Mouse (Mus musculus) embryonic fibroblast, embryonic 13.5 days (primary cell): ENCODE results near the gene Ostf1. TPM values are rescaled to one million over a fixed set of nuclear protein-coding genes. Genes with fewer than 3 reads are reported as not detected.
"Not testable (repeated sequence)": the region's sequence is repeated elsewhere in the genome, so short reads cannot be mapped to it uniquely, and the experiment has no call there.

Experiments used
- H3K27ac ChIP-seq: 2 replicates; pipeline ENCODE4 v1.5.1; 2012; ENCODE audit warnings: low read length, control low read depth, inconsistent platforms; ENCODE audit not compliant: insufficient read depth
- H3K4me1 ChIP-seq: 2 replicates; pipeline ENCODE4 v1.6.1; 2011; ENCODE audit warnings: low read length; ENCODE audit not compliant: control insufficient read depth, insufficient read depth
- H3K4me3 ChIP-seq: 2 replicates; pipeline ENCODE4 v1.5.1; 2011; ENCODE audit warnings: mild to moderate bottlenecking, control low read depth, low read length; ENCODE audit not compliant: insufficient read depth
- CTCF ChIP-seq: IDR thresholded peaks from 2 replicates; pipeline ENCODE4 v1.5.1; 2011; ENCODE audit warnings: mild to moderate bottlenecking, control low read depth, low read length, moderate library complexity, borderline replicate concordance; ENCODE audit not compliant: insufficient read depth
- POLR2A ChIP-seq: IDR thresholded peaks from 2 replicates; pipeline ENCODE4 v1.6.1; 2011; ENCODE audit warnings: low read depth, mild to moderate bottlenecking, control low read depth, low read length, moderate library complexity
- polyA plus RNA-seq: library from polyadenylated mRNA; stranded (reverse); fragments of >200 nt; gene quantifications from 2 replicates; pipeline ENCODE4 v1.2.4, GENCODE M21; 2011; ENCODE audit warnings: low read depth; ENCODE audit not compliant: missing spikeins, insufficient read length

Ostf1 gene
- polyA plus RNA-seq, 1 experiment = 109 TPM

DNA sequence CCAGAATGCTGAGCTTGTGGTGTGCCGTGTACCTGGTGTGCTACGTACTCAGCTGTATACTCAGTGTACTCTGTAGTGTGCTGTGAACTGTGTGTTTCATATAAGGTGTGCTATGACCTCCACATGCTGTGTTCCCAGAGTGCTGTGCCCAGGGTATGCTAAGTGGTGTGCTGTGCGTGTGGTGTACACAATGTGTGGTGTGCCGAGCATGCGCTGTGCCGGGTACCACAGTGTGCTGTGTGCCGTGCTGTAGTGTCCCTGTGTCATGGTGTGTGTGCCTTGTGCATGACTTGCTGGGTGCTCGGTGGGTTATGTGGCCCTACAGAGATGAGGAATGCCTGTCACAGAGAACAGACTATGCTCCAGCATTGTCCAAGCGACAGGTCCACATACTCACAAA is 31.0 kb downstream of the Ostf1 start:
- Histone ChIP-seq H3K27ac (no peak overlapping the region), H3K4me3 (no peak overlapping the region), H3K4me1 (peaks cover 8% of the 10 kb centered on the region)
- 0 out of 2 replicates have a peak, but pooled peaks have one; percentile 7 for TF ChIP-seq CTCF
- no peak for TF ChIP-seq POLR2A

- no peak overlapping the region for H3K4me3 ChIP-seq
- peaks cover 8% of the 10 kb centered on the region for H3K4me1 ChIP-seq
- TF ChIP-seq POLR2A = no peak
- no peak for TF ChIP-seq CTCF
- H3K27ac ChIP-seq = peak overlapping the region; percentile 99
These were observed 32.0 kb downstream of the Ostf1 start for GRCm38 (mm10) chr19:18599650-18600049.

GRCm38 (mm10) chr19:18599051-18599450 is 32.6 kb downstream of the Ostf1 start:
- Histone ChIP-seq H3K4me1 (peaks cover 8% of the 10 kb centered on the region), H3K4me3 (no peak overlapping the region), H3K27ac (peak overlapping the region; percentile 99)
- TF ChIP-seq POLR2A (no peak), CTCF (no peak)

- Histone ChIP-seq H3K4me1 (peaks cover 8% of the 10 kb centered on the region), H3K4me3 (no peak overlapping the region), H3K27ac (peak overlapping the region; percentile 99)
- TF ChIP-seq POLR2A (no peak; the same call in 1 of the 2 replicates), CTCF (no peak)
These were observed 33.2 kb downstream of the Ostf1 start for GRCm38 (mm10) chr19:18598265-18598926.

- TF ChIP-seq CTCF (no peak), POLR2A (no peak)
- Histone ChIP-seq H3K4me3 (no peak overlapping the region), H3K27ac (peak overlapping the region; percentile 99)
These were observed 33.9 kb downstream of the Ostf1 start for GRCm38 (mm10) chr19:18597772-18598171.

GRCm38 (mm10) chr19:18596876-18597275 is 34.7 kb downstream of the Ostf1 start:
- Histone ChIP-seq H3K4me3 (no peak overlapping the region), H3K4me1 (peaks cover 8% of the 10 kb centered on the region), H3K27ac (no peak overlapping the region)
- TF ChIP-seq POLR2A = no peak
- no peak for TF ChIP-seq CTCF

More at GRCm38 (mm10) chr19:18597772-18598171, 33.9 kb downstream of the Ostf1 start:
- H3K4me1 ChIP-seq = peaks cover 8% of the 10 kb centered on the region

GRCm38 (mm10) chr19:18593722-18594121 is 37.9 kb downstream of the Ostf1 start:
- TF ChIP-seq CTCF (no peak), POLR2A (no peak)
- peaks cover 4% of the 10 kb centered on the region for H3K4me1 ChIP-seq
- no peak overlapping the region for H3K4me3 ChIP-seq
- no peak overlapping the region for H3K27ac ChIP-seq

- no peak overlapping the region for H3K27ac ChIP-seq
- peaks cover 3% of the 10 kb centered on the region for H3K4me1 ChIP-seq
- TF ChIP-seq CTCF (no peak), POLR2A (no peak)
These were observed 38.7 kb downstream of the Ostf1 start for GRCm38 (mm10) chr19:18592919-18593318.

GRCm38 (mm10) chr19:18590942-18591354 is 40.7 kb downstream of the Ostf1 start:
- H3K27ac ChIP-seq = no peak overlapping the region

More at GRCm38 (mm10) chr19:18592919-18593318, 38.7 kb downstream of the Ostf1 start:
- H3K4me3 ChIP-seq = no peak overlapping the region

GRCm38 (mm10) chr19:18590234-18590633 is 41.4 kb downstream of the Ostf1 start:
- no peak for TF ChIP-seq CTCF
- no peak for TF ChIP-seq POLR2A
- H3K27ac ChIP-seq = no peak overlapping the region
- no peak overlapping the region for H3K4me3 ChIP-seq
- no peaks in the 10 kb centered on the region for H3K4me1 ChIP-seq

More at GRCm38 (mm10) chr19:18590942-18591354, 40.7 kb downstream of the Ostf1 start:
- TF ChIP-seq POLR2A = no peak
- no peak for TF ChIP-seq CTCF
- H3K4me3 ChIP-seq = no peak overlapping the region
- no peaks in the 10 kb centered on the region for H3K4me1 ChIP-seq

- Histone ChIP-seq H3K4me3 (no peak overlapping the region), H3K4me1 (no peaks in the 10 kb centered on the region), H3K27ac (no peak overlapping the region)
- TF ChIP-seq POLR2A (no peak), CTCF (no peak)
These were observed 42.3 kb downstream of the Ostf1 start for GRCm38 (mm10) chr19:18589276-18589675.

GRCm38 (mm10) chr19:18588801-18589200 is 42.8 kb downstream of the Ostf1 start:
- H3K4me3 ChIP-seq, H3K27ac ChIP-seq, H3K4me1 ChIP-seq: not testable (repeated sequence)
